Mouse (Mus musculus): Measurements from ENCODE around the gene Ankrd60.

DNA sequence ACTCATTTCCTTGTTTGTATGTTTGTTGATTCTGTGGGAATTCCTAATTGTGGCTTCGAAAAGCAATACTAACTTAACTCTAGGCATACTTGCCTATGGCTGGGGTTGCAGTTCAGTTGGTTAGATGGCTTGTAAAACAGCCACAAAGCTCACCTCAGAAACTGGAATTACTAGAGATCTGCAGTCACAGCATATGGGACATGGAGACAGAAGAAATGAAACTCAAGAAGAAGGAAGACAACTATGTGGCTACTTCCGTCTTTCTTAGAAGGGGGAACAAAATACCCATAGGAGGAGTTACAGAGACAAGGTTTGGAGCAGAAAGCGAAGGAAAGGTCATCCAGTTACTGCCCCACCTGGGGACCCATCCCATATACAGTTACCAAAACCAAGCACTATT lies 49.7 kb downstream of the Ankrd60 start:
- TF ChIP-seq ZC3H11A (IDR thresholded peaks at IDR 0.05; ENCODE audit: borderline replicate concordance, low read depth, low read length) (no peak), HCFC1 (IDR thresholded peaks at IDR 0.05; ENCODE audit: borderline replicate concordance, insufficient read depth, low read length) (no peak), MAFK (IDR thresholded peaks at IDR 0.05; ENCODE audit: insufficient read depth, low read depth, low read length) (no peak), CHD2 (IDR thresholded peaks at IDR 0.05; ENCODE audit: low read depth, low read length) (no peak)
